Mouse (Mus musculus) lung, postnatal 4 days (tissue): ENCODE data around the gene Tmem243.
A peak's percentile ranks its signal among the peaks of the same experiment; 100 is the strongest.

ENCODE experiments used
- DNase-seq, 2 experiments: peaks; one replicate each; pipeline ENCODE4 v3.0.0; 2021

Tmem243 gene

DNA sequence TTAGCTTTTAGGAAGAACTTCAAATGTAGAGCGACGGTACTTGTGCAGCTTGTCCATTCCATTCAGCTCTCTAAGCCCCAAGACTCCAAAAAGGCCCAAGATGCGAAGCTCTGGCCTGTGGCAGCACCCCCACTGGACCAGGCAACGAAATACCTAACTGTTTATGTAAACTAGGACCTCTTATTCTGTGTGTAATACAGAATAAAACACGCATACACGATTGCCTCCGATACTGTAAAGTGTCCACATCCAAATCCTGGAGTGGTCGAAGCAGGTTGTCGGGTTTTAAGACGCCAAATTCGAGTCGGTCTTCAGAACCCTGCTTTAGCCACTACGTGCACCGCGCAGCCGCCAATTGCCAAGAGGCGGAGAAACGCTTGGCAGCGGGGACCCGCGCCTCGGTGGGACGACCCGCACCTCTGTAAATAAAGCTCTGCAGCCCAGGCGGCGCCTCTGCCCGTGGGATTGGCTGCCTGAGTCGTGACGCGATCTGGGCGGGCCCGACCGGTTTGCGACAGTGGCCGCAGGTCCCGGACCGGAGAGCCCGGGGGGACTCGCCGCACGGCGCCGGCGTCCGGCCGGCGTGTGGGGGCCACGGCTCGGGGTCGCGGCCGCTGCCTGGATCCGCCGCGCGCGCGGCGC is at the start of gene Tmem243:
TSS of gene Tmem243 (plus strand) at position 462 of the 642 bp plus-strand sequence.
- DNase-seq, result peak; percentile 93 to 96

GRCm38 (mm10) chr5:9056020-9056660 is 44.3 kb upstream of the Tmem243 start:
- peak in 1 of 2 experiments; percentile 64 for DNase-seq

DNA sequence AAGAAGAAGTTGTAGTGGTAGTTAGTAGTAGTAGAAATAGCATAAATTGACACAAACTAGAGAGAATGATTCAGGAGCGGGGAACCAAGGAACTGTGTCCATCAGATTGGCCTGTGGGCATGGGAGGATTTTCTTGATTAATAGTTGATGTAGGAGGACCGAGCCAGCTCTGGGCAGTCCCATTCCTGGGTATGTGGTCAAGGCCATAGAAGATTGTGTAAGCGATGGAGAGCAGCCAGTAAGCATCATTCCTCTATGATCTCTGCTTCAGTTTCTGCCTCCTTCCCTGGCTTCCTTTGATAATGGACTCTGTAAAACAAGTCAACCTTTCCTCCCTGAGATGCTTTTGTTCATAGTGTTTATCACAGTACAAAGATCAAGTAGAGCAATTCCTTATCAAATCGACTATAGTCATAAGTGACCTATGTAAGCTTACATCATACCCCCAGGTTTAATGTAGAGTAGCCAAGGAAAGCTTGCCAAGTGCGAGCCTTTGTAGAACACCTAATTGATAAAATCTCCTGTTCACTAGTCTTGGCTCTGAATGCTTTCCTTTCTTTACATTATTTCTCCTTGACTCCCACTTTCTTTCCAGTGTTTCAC is 43.1 kb upstream of the Tmem243 start:
- no peak for DNase-seq

GRCm38 (mm10) chr5:9059303-9060023 is 41.0 kb upstream of the Tmem243 start:
- DNase-seq, result no peak

DNA sequence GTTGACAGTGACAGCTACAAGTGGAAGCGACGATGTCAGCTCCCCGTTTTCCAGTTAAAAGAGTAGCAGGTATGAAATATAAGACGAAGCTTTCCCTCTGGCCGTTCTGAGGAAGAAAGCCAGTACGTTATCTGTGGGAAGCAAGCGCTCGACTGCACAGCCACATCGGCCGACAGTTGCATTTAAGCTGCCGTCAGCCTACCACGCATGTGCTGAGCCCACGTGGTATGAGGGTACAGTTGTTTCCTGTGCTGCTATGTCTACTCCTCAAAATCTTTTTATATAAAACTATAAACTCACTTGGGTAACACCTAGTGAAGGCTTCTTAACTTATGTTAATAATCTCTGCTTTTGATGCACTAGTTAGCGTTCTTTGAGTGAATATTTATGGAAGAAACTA is 40.2 kb upstream of the Tmem243 start:
- DNase-seq, result no peak

DNA sequence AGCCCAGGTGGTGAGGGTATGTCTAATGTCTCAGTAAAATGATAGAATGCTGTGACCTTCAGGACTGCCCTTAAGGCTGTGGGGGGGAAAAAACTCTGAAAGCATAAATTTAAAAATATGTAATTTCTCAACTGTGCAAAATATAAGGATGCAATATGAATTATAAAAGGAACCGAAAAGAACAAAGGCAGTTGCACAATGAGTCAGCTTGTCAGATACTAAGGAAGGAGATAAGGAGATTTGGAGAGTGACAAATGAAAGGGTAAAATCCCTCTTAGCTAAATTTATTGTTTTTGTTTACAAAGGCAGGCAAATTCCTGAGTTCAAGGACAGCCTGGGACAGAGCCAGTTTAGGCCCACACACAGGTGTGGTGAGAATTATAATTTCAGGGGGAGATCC is 36.3 kb upstream of the Tmem243 start:
- DNase-seq, result no peak

GRCm38 (mm10) chr5:9068886-9069285 is 31.6 kb upstream of the Tmem243 start:
- peak; percentile 17 to 27 for DNase-seq

GRCm38 (mm10) chr5:9069599-9070209 is 30.8 kb upstream of the Tmem243 start:
- DNase-seq, result no peak

GRCm38 (mm10) chr5:9071360-9071759 is 29.1 kb upstream of the Tmem243 start:
- DNase-seq, result no peak

DNA sequence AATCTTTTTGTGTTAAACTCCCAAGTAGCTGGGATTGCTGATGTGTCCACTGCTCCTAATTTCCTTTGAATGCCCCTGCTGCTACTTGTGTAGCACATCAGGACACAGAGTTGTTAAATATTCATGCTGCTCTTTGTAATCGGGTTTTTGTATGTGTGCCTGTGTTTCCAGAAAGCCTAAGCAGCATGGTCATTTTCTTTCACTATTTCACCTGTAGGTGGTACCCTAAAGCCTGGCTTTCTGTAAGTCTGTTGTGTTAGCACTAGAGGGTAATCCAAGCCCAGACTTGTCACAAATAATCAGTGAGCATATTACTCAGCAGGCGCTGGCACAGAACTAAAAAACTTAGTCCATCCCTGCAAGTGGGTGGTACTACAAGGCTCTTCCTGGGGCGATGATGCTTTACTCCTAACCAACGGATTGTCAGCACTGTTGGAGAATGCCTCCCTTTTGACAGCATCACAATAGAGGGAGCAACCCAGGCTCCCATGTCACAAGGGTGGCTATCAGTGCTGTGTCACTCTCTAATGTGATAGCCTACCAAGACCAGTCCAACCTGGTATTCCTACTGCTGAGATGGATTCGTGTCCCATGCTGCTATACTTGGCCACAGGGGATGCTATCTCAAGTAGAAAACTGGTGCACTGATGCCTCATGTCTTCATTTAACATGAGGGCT is 27.2 kb upstream of the Tmem243 start:
- peak in 1 of 2 experiments; percentile 21 for DNase-seq

- no peak for DNase-seq
Observed at GRCm38 (mm10) chr5:9079773-9080501, 20.5 kb upstream of the Tmem243 start.

DNA sequence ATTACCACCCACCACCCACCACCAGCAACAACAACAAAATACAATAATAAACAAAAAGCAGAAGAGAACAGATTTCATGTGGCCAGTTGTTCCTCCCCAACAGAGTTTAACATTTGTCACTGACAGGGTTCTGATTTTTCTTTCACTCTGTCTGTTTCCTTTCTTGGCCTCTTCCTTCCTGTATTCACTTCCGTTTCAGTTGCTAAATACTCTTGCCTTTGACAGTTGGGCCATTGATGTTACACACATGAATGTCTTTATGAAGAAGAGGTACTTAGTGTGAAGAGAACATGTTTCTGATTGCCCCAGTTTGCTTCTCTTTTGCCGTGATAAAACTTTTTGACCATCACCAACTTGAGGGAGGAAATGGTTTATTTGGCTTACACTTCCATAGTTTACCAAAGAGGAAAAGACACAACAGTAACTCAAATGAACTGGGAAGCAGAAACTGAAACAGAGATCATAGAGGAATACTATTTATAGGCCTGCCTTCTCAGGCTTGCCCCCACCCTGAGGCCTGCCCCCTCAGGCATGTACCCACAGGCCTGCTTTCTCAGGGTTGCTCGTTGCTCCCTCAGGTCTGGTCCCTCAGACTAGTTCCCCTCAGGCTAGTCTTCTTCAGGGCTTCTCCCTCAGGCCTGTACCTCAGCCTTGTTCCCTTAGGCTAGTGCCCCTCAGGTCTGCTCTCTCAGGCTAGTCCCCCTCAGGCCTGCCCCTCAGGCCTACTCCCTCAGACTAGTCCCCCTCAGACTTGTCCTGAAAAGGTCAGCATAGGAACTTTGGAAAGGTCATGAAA is 13.3 kb upstream of the Tmem243 start:
- no peak for DNase-seq

GRCm38 (mm10) chr5:9090493-9091106 is 9.9 kb upstream of the Tmem243 start:
- DNase-seq, result no peak

DNA sequence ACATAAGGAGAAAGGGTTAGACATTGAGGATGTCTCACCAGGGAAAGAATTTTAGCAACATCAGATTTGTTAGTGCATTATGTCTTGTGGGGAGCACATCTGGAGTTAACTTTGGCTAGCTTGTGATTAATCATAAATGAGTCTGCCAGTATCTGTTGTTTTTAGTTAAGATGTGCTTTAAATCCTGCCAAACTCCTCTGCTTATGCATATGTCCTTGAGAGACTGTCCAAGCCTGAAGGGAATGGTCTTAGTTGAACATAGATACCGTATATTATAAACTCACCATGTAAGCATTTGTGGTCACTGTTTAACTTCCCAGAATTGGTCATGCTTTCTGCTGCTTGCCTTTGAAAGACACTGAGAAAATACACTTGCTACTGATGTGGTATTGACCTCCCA is 7.8 kb upstream of the Tmem243 start:
- DNase-seq, result no peak

GRCm38 (mm10) chr5:9093490-9093889 is 7.0 kb upstream of the Tmem243 start:
- DNase-seq, result no peak

- peak; percentile 86 to 92 for DNase-seq
Observed at GRCm38 (mm10) chr5:9100849-9101801, 657 bp downstream of the Tmem243 start.

GRCm38 (mm10) chr5:9102696-9103095 is 2.2 kb downstream of the Tmem243 start:
- no peak for DNase-seq

- no peak for DNase-seq
Observed at GRCm38 (mm10) chr5:9103958-9104357, 3.5 kb downstream of the Tmem243 start.

DNA sequence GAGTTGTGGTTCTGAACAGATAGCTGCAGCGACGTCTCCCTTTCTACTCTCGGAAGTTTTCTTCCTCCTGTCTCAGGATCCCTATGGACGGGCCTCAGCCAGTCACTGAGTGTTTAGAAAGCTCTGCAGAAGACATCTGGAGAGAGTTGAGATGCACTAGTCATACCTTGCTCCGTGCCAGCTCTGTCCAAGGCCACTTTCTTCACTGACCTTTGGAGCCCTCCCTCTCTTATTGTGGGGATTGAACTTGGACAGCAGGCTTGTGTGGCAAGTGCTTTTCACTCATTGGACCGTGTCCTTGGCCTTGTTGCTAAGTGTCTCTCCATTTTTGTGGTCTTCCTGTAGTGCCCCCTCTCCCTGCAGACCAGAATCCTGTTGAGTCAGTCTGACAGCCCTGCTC is 6.3 kb downstream of the Tmem243 start:
- DNase-seq, result no peak
